Mouse (Mus musculus) cerebellum, adult 2 months (tissue): ENCODE data around the gene Pcnx. TPM values are rescaled to one million over a fixed set of nuclear protein-coding genes. Genes with fewer than 3 reads are reported as not detected.

Experiments
- DNase-seq, 2 experiments: peaks; one replicate each; pipeline ENCODE4 v3.0.0; 2021
- H3K27ac ChIP-seq: fragments of 200-500 bp; 2 replicates; pipeline ENCODE4 v1.5.1; 2012; ENCODE audit warnings: low read length, control low read depth, inconsistent platforms; ENCODE audit not compliant: insufficient read depth
- H3K27me3 ChIP-seq: fragments of 200-500 bp; 2 replicates; pipeline ENCODE4 v1.6.1; 2012; ENCODE audit warnings: inconsistent platforms, mild to moderate bottlenecking, low read length, moderate library complexity; ENCODE audit not compliant: control insufficient read depth, insufficient read depth
- H3K4me1 ChIP-seq: fragments of 200-500 bp; 2 replicates; pipeline ENCODE4 v1.6.1; 2011; ENCODE audit warnings: low read length; ENCODE audit not compliant: control insufficient read depth, insufficient read depth
- H3K4me3 ChIP-seq: fragments of 200-500 bp; replicated peaks from 2 replicates; pipeline ENCODE3; 2011; ENCODE audit warnings: mild to moderate bottlenecking, low read depth, low read length, control low read depth; ENCODE audit not compliant: insufficient read depth
- CTCF ChIP-seq: fragments of 200-500 bp; IDR thresholded peaks from 2 replicates; pipeline ENCODE4 v1.5.1; 2011; ENCODE audit warnings: low read depth, mild to moderate bottlenecking, control low read depth, low read length, moderate library complexity, borderline replicate concordance; ENCODE audit not compliant: insufficient read depth
- POLR2A ChIP-seq: fragments of 200-500 bp; IDR thresholded peaks from 2 replicates; pipeline ENCODE4 v1.6.1; 2011; ENCODE audit warnings: low read length, control low read depth, borderline replicate concordance; ENCODE audit not compliant: insufficient read depth
- WGBS: fragments of 180-500 bp; shearing (Covaris S2); methylation state at CpG from one replicate; pipeline ENCODE4 v1.1.7; 2018; 5-methylcytosine and 5-hydroxymethylcytosine counted together
- polyA plus RNA-seq: library from polyadenylated mRNA; depleted of rRNA; stranded (reverse); fragments of >200 nt; gene quantifications from 2 replicates; pipeline ENCODE4 v1.2.3, GENCODE M21; 2012

Gene Pcnx
- polyA plus RNA-seq, 1 experiment: 45.3 TPM

DNA sequence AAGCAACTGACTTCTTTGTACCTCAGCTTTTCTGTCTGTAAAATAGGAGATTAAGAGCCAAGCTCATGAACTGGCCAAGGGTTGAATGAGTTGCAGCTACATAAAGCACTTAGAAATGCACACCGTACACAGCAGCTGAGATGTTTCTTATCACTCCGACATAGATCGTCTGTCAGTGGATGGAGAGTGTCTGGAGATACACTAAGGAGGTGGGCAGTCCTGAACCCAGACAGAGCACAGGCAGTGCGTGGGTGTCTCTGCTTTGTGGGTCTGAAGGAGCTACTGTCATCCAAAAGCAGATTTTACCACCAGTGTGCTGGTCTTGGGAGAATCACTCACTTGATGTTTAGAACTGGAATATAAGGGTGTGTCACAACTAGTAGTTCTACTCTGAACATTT lies 26.2 kb downstream of the Pcnx start:
- Histone ChIP-seq H3K27ac (no peak overlapping the region), H3K27me3 (no peaks in the 10 kb centered on the region), H3K4me3 (no peak overlapping the region), H3K4me1 (peaks cover 4% of the 10 kb centered on the region; the same call in 1 of the 2 replicates)
- no peak for TF ChIP-seq POLR2A
- TF ChIP-seq CTCF: no peak
- WGBS: 89% methylated on average over 4 of the region's 4 CpGs
- DNase-seq: no peak

GRCm38 (mm10) chr12:81888954-81889353 lies 29.1 kb downstream of the Pcnx start:
- Histone ChIP-seq H3K27me3 (no peaks in the 10 kb centered on the region), H3K27ac (no peak overlapping the region), H3K4me3 (no peak overlapping the region), H3K4me1 (peaks cover 4% of the 10 kb centered on the region)
- DNase-seq: no peak
- 95% methylated on average over 5 of the region's 5 CpGs for WGBS
- TF ChIP-seq CTCF (no peak), POLR2A (no peak)

GRCm38 (mm10) chr12:81891946-81892345 lies 32.1 kb downstream of the Pcnx start:
- DNase-seq: no peak
- TF ChIP-seq CTCF (no peak), POLR2A (no peak)
- H3K27me3 ChIP-seq: no peaks in the 10 kb centered on the region
- H3K4me1 ChIP-seq: peaks cover 4% of the 10 kb centered on the region
- 85% methylated on average over 1 of the region's 1 CpGs for WGBS
- no peak overlapping the region for H3K4me3 ChIP-seq
- H3K27ac ChIP-seq: no peak overlapping the region

DNA sequence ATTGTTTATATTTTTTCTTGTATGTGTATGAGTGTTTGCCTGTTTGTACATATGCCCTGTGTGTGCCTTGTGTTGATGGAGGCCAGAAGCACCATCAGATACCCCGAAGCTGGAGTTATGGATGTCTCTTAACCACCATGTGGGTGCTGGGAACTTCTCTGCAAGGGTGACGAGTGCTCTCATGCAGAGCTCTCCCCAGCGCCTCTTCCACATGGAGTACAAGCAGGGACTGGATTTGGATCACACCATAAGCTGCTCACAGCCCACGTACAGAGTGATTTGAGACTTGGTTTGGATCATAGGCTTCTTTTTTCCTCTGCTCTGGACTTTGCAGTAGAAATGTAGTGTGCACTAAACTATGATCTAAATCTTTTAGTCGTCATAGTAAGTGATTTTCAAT lies 34.5 kb downstream of the Pcnx start:
- no peak for TF ChIP-seq POLR2A
- TF ChIP-seq CTCF: no peak

DNA sequence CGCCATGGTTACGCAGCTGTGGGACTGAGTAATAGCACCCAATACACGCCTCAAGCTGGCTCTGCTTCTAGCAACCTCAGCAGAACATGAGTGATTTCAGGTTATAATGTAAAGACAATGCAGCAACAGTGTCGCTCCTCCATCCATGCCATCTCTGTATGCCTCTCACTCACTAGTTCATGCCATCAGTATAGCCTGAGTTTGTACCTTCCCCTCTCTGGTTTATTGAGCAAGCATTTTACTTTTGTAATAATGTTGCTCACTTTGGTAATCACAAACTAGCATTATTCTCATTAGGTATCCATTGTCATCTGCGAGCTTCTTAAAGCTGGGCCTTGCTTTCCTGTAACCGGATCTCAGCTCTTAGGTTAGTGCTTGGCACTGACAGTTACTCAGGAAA lies 36.2 kb downstream of the Pcnx start:
- Histone ChIP-seq H3K27ac (no peak overlapping the region), H3K4me3 (no peak overlapping the region), H3K4me1 (no peaks in the 10 kb centered on the region; the same call in 1 of the 2 replicates), H3K27me3 (no peaks in the 10 kb centered on the region)
- DNase-seq: no peak
- 90% methylated on average over 6 of the region's 6 CpGs for WGBS
- TF ChIP-seq POLR2A (no peak), CTCF (no peak)

More for the DNA sequence above, 34.5 kb downstream of the Pcnx start:
- no peak for DNase-seq
- 83% methylated on average over 5 of the region's 5 CpGs for WGBS
- Histone ChIP-seq H3K27ac (no peak overlapping the region), H3K4me1 (peaks cover 3% of the 10 kb centered on the region), H3K4me3 (no peak overlapping the region), H3K27me3 (no peaks in the 10 kb centered on the region)

GRCm38 (mm10) chr12:81904456-81904855 lies 44.6 kb downstream of the Pcnx start:
- Histone ChIP-seq H3K4me1 (no peaks in the 10 kb centered on the region), H3K4me3 (no peak overlapping the region), H3K27me3 (no peaks in the 10 kb centered on the region), H3K27ac (no peak overlapping the region)
- DNase-seq: no peak
- 95% methylated on average over 2 of the region's 2 CpGs for WGBS
- TF ChIP-seq CTCF (no peak), POLR2A (no peak)

GRCm38 (mm10) chr12:81905865-81906264 lies 46.0 kb downstream of the Pcnx start:
- DNase-seq: no peak
- WGBS: 58% methylated on average over 2 of the region's 2 CpGs
- no peaks in the 10 kb centered on the region for H3K27me3 ChIP-seq
- TF ChIP-seq POLR2A (no peak), CTCF (no peak)
- H3K4me1 ChIP-seq: no peaks in the 10 kb centered on the region
- H3K27ac ChIP-seq: no peak overlapping the region
- no peak overlapping the region for H3K4me3 ChIP-seq

GRCm38 (mm10) chr12:81907741-81908357 lies 48.0 kb downstream of the Pcnx start:
- no peak overlapping the region for H3K4me3 ChIP-seq
- no peaks in the 10 kb centered on the region for H3K4me1 ChIP-seq
- DNase-seq: no peak
- H3K27ac ChIP-seq: no peak overlapping the region
- WGBS: 66% methylated on average over 4 of the region's 4 CpGs
- TF ChIP-seq CTCF (no peak), POLR2A (no peak)
- H3K27me3 ChIP-seq: no peaks in the 10 kb centered on the region
